Mouse (Mus musculus) small intestine, adult 2 months (tissue): ENCODE data around the gene Eif4a2.

Source experiments
- CTCF ChIP-seq: fragments of 200-500 bp; IDR thresholded peaks from 2 replicates; pipeline ENCODE4 v1.5.1; 2012; ENCODE audit warnings: low read depth, mild to moderate bottlenecking, control low read depth, inconsistent platforms, low read length, moderate library complexity, mixed read lengths; ENCODE audit not compliant: insufficient replicate concordance, insufficient read length; ENCODE audit errors: extremely low read depth
- POLR2A ChIP-seq: fragments of 200-500 bp; IDR thresholded peaks from 2 replicates; pipeline ENCODE4 v1.6.1; 2012; ENCODE audit warnings: low read depth, mild to moderate bottlenecking, control low read depth, inconsistent platforms, low read length, moderate library complexity

DNA sequence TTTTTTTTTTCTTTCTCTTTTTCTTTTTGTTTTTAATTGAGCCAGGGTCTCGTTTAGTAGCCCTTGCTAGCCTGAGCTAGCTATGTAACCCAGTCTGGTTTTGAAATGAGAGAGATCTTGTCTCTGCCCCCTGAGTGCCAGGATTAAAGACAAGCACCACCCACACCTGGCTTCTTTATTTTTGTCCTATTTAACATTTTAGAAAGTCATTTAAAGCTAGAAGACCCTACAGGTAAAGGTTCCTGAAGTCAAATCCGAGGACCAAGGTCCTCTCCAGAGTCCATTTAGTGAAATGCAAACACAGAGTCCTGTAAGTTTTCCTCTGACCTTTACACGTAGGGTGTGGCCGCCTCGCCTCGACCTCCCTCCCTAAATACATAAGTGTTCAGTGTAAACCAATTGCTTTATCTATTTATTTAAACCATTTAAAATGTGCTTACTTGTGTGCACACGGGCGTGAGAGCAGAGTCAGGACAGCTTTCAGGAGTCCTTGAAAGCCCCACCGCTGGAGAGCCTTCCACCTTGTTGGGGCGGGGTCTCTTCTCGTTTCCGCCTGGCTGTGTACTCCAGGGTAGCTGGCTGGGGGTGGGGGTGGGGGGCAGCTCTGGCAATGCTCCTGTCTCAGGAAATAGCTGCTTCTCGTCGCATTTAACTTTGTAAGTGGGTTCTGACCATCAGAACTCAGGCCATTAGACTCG lies 4.8 kb upstream of the Eif4a2 start:
- TF ChIP-seq CTCF = no peak
- TF ChIP-seq POLR2A = no peak
